Mouse (Mus musculus): Measurements from ENCODE around the gene Sox13. TPM values are rescaled to one million over a fixed set of nuclear protein-coding genes. Genes with fewer than 3 reads are reported as not detected.

Sox13 gene
- polyA plus RNA-seq, 1 experiment from 2014 or later: 3.4 TPM

DNA sequence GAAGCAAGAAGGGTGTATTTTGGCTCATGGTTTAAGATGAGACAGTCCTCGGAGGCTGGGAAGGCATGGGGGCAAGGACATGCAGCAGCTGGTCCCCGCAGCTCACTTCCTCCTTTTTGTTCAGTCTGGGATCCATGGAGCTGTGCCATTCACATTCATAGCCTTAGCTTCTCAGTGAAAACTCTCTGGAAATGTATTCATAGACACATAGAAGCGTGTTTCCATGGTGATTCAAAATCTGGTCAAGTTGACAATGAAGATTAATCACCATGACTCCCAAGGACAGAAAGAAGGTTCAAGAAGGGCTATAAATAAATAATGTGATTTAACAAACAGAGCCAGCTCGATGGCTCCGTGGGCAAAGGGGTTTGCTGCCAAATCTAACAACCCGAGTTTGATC is 90.2 kb downstream of the Sox13 start:
- 58% methylated on average over 6 of the region's 6 CpGs for WGBS (ENCODE audit: insufficient replicate concordance)

DNA sequence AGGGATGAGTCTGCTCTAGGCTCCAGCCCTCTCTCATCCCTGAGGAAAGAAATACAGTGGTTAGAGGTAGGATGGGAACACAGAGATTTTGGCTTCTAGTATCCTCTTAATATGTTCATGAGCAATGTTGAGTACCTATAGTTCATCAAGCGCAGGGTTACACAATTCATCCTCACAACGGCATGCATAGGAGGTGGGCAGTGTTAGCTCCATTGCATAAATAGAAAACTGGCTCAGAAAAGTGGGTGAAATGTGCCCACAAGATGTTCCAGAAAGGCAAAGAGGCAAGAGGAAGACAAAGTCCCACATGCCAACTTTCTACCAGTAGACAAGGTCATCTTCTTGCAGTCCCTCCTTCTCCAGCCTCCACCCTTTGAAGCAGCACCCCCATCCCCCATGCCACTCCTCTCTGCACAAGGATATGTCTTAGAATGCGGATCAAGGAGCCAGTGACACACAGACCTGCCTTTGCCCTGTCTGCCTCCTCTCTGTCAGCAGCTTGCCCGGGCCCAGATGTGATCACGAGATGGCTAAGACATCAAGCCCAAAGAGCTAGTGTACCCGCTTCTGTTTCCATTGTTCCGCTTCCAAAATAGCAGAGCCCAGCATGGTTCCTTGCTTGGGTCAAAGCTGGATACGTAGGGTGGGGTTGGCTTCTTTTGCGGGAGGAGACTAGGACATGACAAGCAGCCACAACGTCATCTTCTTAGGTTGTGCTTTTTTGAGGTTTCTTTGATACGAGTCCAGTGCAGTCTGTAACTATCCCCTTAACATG is 91.3 kb downstream of the Sox13 start:
- H3K27me3 ChIP-seq (replicated peaks): peaks cover 44% of the 10 kb centered on the region
- H3K9ac ChIP-seq: no peak overlapping the region
- no peaks in the 10 kb centered on the region for H3K9me3 ChIP-seq (replicated peaks)
- no peak overlapping the region for H3K4me3 ChIP-seq
- no peak for ATAC-seq
- H3K4me1 ChIP-seq: no peaks in the 10 kb centered on the region
- no peak overlapping the region for H3K4me2 ChIP-seq
- WGBS (ENCODE audit: insufficient replicate concordance): 73% methylated on average over 11 of the region's 11 CpGs
- H3K36me3 ChIP-seq: no peaks in the 10 kb centered on the region
- no peak overlapping the region for H3K27ac ChIP-seq

More for the DNA sequence above, 90.2 kb downstream of the Sox13 start:
- Histone ChIP-seq H3K9me3 (replicated peaks) (no peaks in the 10 kb centered on the region), H3K9ac (no peak overlapping the region), H3K36me3 (no peaks in the 10 kb centered on the region), H3K4me2 (no peak overlapping the region), H3K27ac (no peak overlapping the region), H3K4me1 (no peaks in the 10 kb centered on the region), H3K4me3 (no peak overlapping the region), H3K27me3 (replicated peaks) (peaks cover 33% of the 10 kb centered on the region)
- ATAC-seq: no peak

Other genes with a start within 250 kb of the Sox13 start
- gene Golt1a, start 114.6 kb downstream of the Sox13 start, polyA plus RNA-seq (2016; fragmentation: Nextera tagmentation; extraction: Ambion mirVana): 4.4 and 5.8 TPM in 2 replicates
- not detected in 2 replicates for gene Kiss1, start 102.5 kb downstream of the Sox13 start, polyA plus RNA-seq (2016; fragmentation: Nextera tagmentation; extraction: Ambion mirVana)
- gene Ren1, start 73.9 kb downstream of the Sox13 start, polyA plus RNA-seq (2016; fragmentation: Nextera tagmentation; extraction: Ambion mirVana): 0.29 and 0.39 TPM in 2 replicates
- 4.0 and 4.1 TPM in 2 replicates for gene Etnk2, start 60.8 kb downstream of the Sox13 start, polyA plus RNA-seq (2016; fragmentation: Nextera tagmentation; extraction: Ambion mirVana)
- 511 and 534 TPM in 2 replicates for gene Snrpe, start 185.9 kb upstream of the Sox13 start, polyA plus RNA-seq (2016; fragmentation: Nextera tagmentation; extraction: Ambion mirVana)
- not detected in 2 replicates for gene Zbed6, start 236.5 kb upstream of the Sox13 start, polyA plus RNA-seq (2016; fragmentation: Nextera tagmentation; extraction: Ambion mirVana)
- 2.0 and 2.2 TPM in 2 replicates for gene Gm38394, start 236.9 kb upstream of the Sox13 start, polyA plus RNA-seq (2016; fragmentation: Nextera tagmentation; extraction: Ambion mirVana)

All from liver, embryonic 12.5 days (tissue).